Mouse (Mus musculus) G1E (cell line): ENCODE measurements around the gene Ppp6c.

Experiments
- CTCF ChIP-seq: IDR thresholded peaks from 2 replicates; pipeline ENCODE4 v1.5.1; 2012; ENCODE audit warnings: low read depth, low read length, inconsistent platforms, mixed read lengths
- GATA1 ChIP-seq: IDR thresholded peaks from 2 replicates; pipeline ENCODE4 v1.6.1; 2012; ENCODE audit warnings: borderline replicate concordance, low read length, inconsistent platforms, mixed read lengths

- TF ChIP-seq CTCF (no peak), GATA1 (no peak)
Measured at GRCm38 (mm10) chr2:39157916-39158315, 68.3 kb downstream of the Ppp6c start.
